Mouse (Mus musculus): Measurements from ENCODE around the gene Foxi3.

Foxi3 gene

GRCm38 (mm10) chr6:70956285-70956912, at the start of gene Foxi3:
Foxi3 (plus strand) TSS chr6:70956531.
- DNase-seq (ENCODE audit: low spot score in 2 of 2) = peak in 1 of 2 experiments; percentile 21

GRCm38 (mm10) chr6:70909572-70909971, 46.8 kb upstream of the Foxi3 start:
- DNase-seq (ENCODE audit: low spot score in 2 of 2) = no peak

DNA sequence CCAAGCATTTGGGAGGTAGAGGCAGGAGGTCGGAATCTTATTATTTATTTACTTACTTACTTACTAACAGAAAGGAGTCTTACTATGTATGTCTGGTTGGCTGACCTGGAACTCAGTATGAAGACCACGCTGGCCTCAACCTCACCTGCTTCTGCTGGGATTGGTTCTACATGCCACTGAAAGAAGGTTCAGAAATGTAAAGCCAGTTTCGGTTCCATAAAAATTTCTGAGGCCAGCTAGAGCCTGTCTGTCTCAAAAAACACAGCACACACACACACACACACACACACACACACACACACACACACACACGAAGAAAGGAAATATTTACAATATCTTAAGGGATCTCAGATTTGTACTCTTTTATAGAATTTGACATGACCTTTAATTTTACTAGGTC, 46.0 kb upstream of the Foxi3 start:
- DNase-seq (ENCODE audit: low spot score in 2 of 2) = no peak

GRCm38 (mm10) chr6:70911668-70912395, 44.5 kb upstream of the Foxi3 start:
- DNase-seq (ENCODE audit: low spot score in 2 of 2) = no peak

DNA sequence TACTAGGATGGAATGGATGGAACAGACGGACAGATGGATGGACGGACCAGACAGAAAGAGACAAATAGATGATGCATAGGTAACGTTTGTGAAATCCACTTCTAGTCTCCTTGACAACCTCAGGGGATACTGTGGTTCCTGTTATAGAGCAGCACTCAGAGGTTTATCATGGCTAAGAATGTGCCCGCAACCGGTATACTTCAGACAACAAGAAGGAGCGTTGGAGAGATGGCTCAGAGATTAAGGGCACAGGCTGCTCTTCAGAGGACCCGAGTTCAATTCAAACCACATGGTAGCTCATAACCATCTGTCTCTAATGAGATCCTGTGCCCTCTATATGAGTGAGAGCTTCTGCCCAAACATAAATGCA, 44.0 kb upstream of the Foxi3 start:
- no peak for DNase-seq (ENCODE audit: low spot score in 2 of 2)

GRCm38 (mm10) chr6:70918827-70919226, 37.5 kb upstream of the Foxi3 start, which contains the start of gene Tex37:
Tex37 (minus strand) TSS chr6:70918927.
- DNase-seq (ENCODE audit: low spot score in 2 of 2) = no peak

GRCm38 (mm10) chr6:70921274-70922074, 34.9 kb upstream of the Foxi3 start:
- peak; percentile 9 to 12 for DNase-seq (ENCODE audit: low spot score in 2 of 2)

DNA sequence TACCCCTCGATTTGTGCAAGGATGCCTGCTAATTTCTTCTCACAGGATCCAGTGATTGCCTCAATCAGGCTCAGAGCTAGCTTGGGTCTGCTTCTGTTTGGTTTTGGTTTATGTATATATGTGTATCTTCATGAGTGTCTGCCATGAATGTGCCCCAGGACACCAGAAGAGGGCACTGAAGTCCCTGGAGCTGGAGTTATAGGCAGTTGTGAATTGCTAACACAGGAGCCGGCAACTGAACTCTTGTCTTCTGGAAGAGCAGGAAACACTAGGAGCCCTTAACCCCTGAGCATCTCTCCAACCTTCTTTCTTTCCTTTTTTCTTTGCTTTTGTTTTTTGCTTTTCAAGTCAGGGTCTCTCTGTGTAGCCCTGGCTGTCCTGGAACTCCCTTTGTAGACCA, 24.5 kb upstream of the Foxi3 start:
- no peak for DNase-seq (ENCODE audit: low spot score in 2 of 2)

DNA sequence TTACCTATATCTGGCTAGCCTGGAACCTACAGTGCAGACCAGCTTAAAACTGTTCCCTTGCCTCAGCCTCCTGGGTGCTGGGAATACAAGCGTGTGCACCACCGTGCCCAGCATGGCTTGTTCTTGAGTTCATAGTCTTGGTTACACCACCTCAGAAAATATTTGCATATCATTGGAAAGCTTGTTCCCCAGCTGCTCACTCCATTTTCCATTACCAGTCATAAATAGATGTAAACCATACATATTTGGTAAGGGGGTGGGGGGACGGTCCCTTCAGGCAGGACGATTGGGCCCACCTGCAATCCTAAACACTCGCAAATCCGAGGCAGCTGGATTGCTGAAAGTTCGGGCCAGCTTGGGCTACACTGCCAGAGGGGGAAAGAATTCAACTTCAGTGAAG, 3.1 kb upstream of the Foxi3 start:
- DNase-seq (ENCODE audit: low spot score in 2 of 2) = no peak

GRCm38 (mm10) chr6:70954040-70954439, 2.3 kb upstream of the Foxi3 start:
- no peak for DNase-seq (ENCODE audit: low spot score in 2 of 2)

DNA sequence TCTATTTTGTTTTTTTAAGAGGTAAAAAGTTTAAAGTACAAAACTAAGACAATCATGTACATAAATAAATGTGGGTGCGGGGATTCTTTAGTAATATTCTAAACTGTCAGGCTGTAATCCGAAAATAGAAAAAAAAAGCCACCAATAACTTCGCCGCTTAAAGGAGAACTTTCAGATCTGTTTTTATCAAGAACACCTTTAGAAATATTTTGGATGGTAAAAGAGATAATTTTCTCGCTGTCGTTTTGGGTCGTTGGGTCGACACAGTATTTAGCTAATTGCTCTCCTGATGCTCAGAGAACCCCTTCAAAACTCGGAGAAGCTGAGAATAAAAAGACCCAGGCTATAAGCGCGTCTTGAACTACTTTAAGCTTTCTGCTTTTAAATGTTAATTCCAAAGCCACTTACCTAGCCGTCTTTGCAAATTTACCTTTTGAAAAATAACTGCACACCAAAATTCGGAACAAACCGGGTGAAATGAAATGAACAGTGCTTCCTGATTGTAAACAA, 985 bp upstream of the Foxi3 start:
- no peak for DNase-seq (ENCODE audit: low spot score in 2 of 2)

- no peak for DNase-seq (ENCODE audit: low spot score in 2 of 2)
These were observed 490 bp upstream of the Foxi3 start for GRCm38 (mm10) chr6:70955841-70956240.

DNA sequence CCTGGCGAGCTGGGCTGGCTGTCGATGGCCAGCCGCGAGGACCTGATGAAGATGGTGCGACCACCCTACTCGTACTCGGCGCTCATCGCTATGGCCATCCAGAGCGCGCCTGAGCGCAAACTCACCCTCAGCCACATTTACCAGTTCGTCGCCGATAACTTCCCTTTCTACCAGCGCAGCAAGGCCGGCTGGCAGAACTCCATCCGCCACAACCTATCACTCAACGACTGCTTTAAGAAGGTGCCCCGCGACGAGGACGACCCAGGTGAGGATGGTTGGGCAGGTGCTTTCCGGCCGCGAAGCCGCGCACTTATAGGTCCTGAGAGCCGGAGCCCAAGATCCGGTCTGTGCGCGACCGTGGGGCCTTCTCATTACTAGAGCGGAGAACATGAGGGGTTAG, 605 bp downstream of the Foxi3 start:
- DNase-seq (ENCODE audit: low spot score in 2 of 2) = no peak

DNA sequence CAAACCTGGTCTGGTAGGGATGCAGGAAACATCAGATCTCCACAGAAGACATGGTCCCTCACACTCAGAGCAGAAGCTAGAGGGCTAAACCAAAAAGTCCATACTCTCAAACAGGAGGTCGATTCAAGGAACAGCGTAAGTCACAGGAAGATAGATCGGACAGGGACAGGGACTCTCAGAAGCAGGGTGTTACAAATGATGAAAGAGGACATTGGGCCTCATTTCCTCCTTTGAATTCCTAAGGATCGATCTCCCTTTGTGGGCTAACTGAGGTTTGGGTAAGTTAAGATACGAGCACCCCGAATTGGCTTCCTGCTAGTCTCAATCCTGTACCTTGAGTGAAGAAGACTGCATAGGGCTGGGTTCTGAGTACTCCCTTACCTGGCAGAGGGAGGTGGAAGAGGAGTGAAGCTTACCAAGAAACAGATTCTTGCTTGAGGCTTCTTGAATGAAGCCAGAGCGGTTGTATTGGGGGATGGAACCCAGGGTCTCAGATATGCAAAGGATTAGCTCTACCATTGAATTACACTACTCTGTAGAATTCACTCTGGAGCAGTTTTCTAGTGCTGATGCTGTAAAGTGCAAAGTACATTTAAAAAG, 1.1 kb downstream of the Foxi3 start:
- no peak for DNase-seq (ENCODE audit: low spot score in 2 of 2)

- DNase-seq (ENCODE audit: low spot score in 2 of 2) = no peak
These were observed 7.9 kb downstream of the Foxi3 start for GRCm38 (mm10) chr6:70964116-70964830.

- DNase-seq (ENCODE audit: low spot score in 2 of 2) = no peak
These were observed 9.4 kb downstream of the Foxi3 start for GRCm38 (mm10) chr6:70965694-70966093.

DNA sequence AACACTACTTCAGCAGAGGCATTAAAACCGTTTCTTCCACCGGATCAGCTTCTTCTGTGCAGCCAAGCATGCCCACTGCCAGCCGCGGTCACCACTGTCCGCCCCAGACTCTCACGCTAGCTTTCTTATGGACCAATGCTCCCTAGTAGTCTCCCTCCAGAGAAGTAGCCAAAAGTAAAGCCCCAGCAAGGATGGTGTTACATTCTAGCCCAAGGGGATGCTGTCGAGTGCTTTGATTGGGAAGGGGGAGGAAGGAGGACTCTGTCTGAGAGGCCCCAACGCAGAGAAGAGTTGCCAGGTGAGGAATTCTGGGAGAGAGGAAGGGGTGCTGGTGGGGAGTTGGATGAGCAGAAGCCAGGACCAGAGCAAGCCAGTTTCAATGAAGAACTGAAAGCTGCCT, 11.1 kb downstream of the Foxi3 start:
- no peak for DNase-seq (ENCODE audit: low spot score in 2 of 2)

DNA sequence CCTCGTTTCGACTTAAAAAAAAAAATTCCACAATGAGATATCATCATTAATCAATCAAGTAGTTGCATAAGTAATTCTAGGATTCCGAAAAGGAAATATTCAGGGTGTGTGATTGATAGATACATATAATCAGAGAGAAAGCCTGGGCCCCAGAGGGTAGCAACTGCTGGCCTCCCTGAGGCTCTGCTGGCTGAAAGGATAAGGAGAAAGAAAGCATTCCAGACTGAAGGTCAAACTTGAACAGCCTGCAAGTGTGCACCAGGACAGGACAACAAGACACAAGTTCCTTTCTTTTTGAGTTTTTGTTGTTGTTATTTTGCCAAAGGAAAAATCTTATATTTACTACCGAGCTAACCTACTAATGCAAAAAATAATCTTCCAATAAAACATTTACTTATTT, 12.0 kb downstream of the Foxi3 start:
- DNase-seq (ENCODE audit: low spot score in 2 of 2) = no peak

DNA sequence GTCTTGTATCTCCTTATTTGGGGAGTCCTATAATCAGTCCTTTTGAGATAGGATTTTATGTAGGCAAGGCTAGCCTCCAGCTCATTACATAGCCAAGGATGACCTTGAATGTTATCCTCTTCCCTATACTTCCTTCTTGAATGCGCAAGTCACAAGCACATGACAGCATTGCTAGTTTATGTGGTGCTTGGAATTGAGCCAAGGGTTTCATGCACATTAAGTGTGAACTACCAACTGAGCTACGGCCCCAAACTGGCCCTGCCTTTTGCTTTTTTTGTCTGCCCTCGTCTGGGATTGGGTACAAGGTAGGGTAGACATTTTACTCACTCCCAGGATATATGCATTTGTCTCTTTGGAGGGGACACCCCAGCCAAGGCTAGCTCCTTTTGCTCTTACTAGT, 16.7 kb downstream of the Foxi3 start:
- DNase-seq (ENCODE audit: low spot score in 2 of 2) = no peak

DNA sequence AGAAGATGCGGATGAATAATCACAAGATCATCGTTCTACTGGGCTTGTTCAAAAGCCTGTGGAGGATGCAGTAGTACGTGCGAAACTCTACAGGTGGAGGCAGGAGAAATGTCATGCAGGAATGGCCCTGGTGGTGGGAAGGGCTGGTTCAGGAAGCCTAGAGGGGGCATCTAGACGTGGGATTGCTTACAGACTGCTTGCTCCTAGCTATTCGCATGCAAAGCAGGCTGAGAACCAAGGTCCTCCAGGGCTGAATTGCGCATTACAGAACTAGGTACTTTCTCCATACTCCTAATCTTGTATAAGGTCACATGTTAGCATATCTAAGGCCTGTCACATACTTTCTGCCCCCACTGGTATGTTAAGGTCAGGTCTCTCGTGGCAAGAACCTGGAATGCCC, 24.7 kb downstream of the Foxi3 start:
- no peak for DNase-seq (ENCODE audit: low spot score in 2 of 2)

DNA sequence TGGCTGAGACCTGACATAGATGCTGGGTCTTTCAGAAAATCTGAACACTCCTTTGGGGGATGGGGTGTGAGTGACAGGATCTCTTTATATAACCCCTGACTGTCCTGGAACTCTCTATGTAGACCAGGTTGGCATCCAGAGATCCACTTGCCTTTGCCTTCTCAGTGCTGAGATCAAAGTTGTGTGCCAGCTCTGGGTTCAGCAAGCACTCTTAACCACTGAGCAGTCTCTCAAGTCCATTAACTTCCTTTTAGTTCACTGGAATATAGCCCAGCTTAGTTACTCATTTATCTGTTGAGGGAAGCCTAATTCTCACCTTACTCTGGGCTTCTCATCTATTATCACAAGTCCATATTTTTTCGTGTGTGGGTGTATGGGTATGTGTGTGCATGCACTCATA, 26.1 kb downstream of the Foxi3 start:
- DNase-seq (ENCODE audit: low spot score in 2 of 2) = no peak

GRCm38 (mm10) chr6:70986683-70987082, 30.4 kb downstream of the Foxi3 start:
- DNase-seq (ENCODE audit: low spot score in 2 of 2) = no peak

Data from urinary bladder, postnatal 36 days (tissue).